Mouse (Mus musculus) intestine, embryonic 16.5 days (tissue): ENCODE measurements around the gene Trpm6. TPM values are rescaled to one million over a fixed set of nuclear protein-coding genes. Genes with fewer than 3 reads are reported as not detected.
A peak's percentile ranks its signal among the peaks of the same experiment; 100 is the strongest.
"Not testable (repeated sequence)": the region's sequence is repeated elsewhere in the genome, so short reads cannot be mapped to it uniquely, and the experiment has no call there.

Experiments used
- ATAC-seq: fragments of 200-750 bp; cut with Nextera tagmentation; 2 replicates; pipeline ENCODE4 v1.8.0; 2017; ENCODE audit warnings: moderate TSS enrichment, moderate library complexity
- H3K27ac ChIP-seq: fragments of 300-500 bp; sonication (generic); 2 replicates; pipeline ENCODE4 v1.5.1; 2014; ENCODE audit warnings: mild to moderate bottlenecking, low read length
- H3K27me3 ChIP-seq: fragments of 300-500 bp; sonication (generic); replicated peaks from 2 replicates; pipeline ENCODE4 v1.6.1; 2014; ENCODE audit warnings: low read length, control low read depth, mixed read lengths; ENCODE audit not compliant: control insufficient read depth, insufficient read depth
- H3K36me3 ChIP-seq: fragments of 300-500 bp; sonication (generic); 2 replicates; pipeline ENCODE4 v1.6.1; 2014; ENCODE audit warnings: low read length, control low read depth; ENCODE audit not compliant: control insufficient read depth, insufficient read depth
- H3K4me1 ChIP-seq: fragments of 300-500 bp; sonication (generic); 2 replicates; pipeline ENCODE4 v1.6.1; 2014; ENCODE audit warnings: low read length, control low read depth, mixed read lengths; ENCODE audit not compliant: control insufficient read depth, insufficient read depth
- H3K4me2 ChIP-seq: fragments of 300-500 bp; sonication (generic); 2 replicates; pipeline ENCODE4 v1.6.1; 2014; ENCODE audit warnings: low read depth, low read length, control low read depth
- H3K4me3 ChIP-seq: fragments of 300-500 bp; sonication (generic); 2 replicates; pipeline ENCODE4 v1.5.1; 2014; ENCODE audit warnings: mild to moderate bottlenecking, low read length
- H3K9ac ChIP-seq: fragments of 300-500 bp; sonication (generic); 2 replicates; pipeline ENCODE4 v1.6.1; 2014; ENCODE audit warnings: low read depth, low read length
- H3K9me3 ChIP-seq: fragments of 300-500 bp; sonication (generic); 2 replicates; pipeline ENCODE4 v1.6.1; 2016; ENCODE audit warnings: low read length, control low read depth; ENCODE audit not compliant: control insufficient read depth
- WGBS: fragments of 180-500 bp; shearing (Covaris S2); extraction: QIAGEN DNeasy Blood & Tissue Kit; methylation state at CpG from one replicate; pipeline ENCODE4 v1.1.7; 2014; 5-methylcytosine and 5-hydroxymethylcytosine counted together
- polyA plus RNA-seq: library from polyadenylated mRNA; unstranded; fragments of >200 nt; fragmentation: Nextera tagmentation; extraction: Ambion mirVana; gene quantifications from 2 replicates; pipeline ENCODE4 v1.2.1, GENCODE M21; 2015

The Trpm6 gene
- 0.07 and 0.11 TPM in 2 replicates for polyA plus RNA-seq

GRCm38 (mm10) chr19:18749598-18750339 is at the start of gene Trpm6:
Gene Trpm6 (plus strand): TSS chr19:18749983.
- Histone ChIP-seq H3K9ac (peak within 1 kb of the TSS; percentile 58), H3K9me3 (no peaks in the 10 kb centered on the region), H3K36me3 (no peaks in the 10 kb centered on the region), H3K4me1 (0 out of 2 replicates have a peak, but pooled peaks cover 2% of the 10 kb centered on the region), H3K4me3 (peak within 1 kb of the TSS; percentile 48), H3K27ac (no peak within 1 kb of the TSS), H3K4me2 (peak within 1 kb of the TSS; percentile 80), H3K27me3 (no peaks in the 10 kb centered on the region)
- peak; percentile 71 for ATAC-seq
- WGBS: 6% methylated on average over 41 of the region's 41 CpGs

GRCm38 (mm10) chr19:18708101-18708500 is 41.7 kb upstream of the Trpm6 start:
- H3K9ac ChIP-seq: no peak overlapping the region
- H3K27me3 ChIP-seq: no peaks in the 10 kb centered on the region
- H3K36me3 ChIP-seq: no peaks in the 10 kb centered on the region
- no peak overlapping the region for H3K4me2 ChIP-seq
- no peak overlapping the region for H3K4me3 ChIP-seq
- no peak for ATAC-seq
- no peaks in the 10 kb centered on the region for H3K4me1 ChIP-seq
- H3K9me3 ChIP-seq: no peaks in the 10 kb centered on the region
- H3K27ac ChIP-seq: no peak overlapping the region

GRCm38 (mm10) chr19:18710903-18711302 is 38.9 kb upstream of the Trpm6 start:
- H3K36me3 ChIP-seq: no peaks in the 10 kb centered on the region
- no peak overlapping the region for H3K4me2 ChIP-seq
- no peak overlapping the region for H3K27ac ChIP-seq
- no peak for ATAC-seq
- no peaks in the 10 kb centered on the region for H3K9me3 ChIP-seq
- 82% methylated on average over 6 of the region's 6 CpGs for WGBS
- no peaks in the 10 kb centered on the region for H3K27me3 ChIP-seq
- H3K4me3 ChIP-seq: no peak overlapping the region
- peaks cover 10% of the 10 kb centered on the region for H3K4me1 ChIP-seq
- no peak overlapping the region for H3K9ac ChIP-seq

GRCm38 (mm10) chr19:18711589-18711988 is 38.2 kb upstream of the Trpm6 start:
- no peaks in the 10 kb centered on the region for H3K9me3 ChIP-seq
- ATAC-seq: no peak
- no peak overlapping the region for H3K27ac ChIP-seq
- no peaks in the 10 kb centered on the region for H3K36me3 ChIP-seq
- no peaks in the 10 kb centered on the region for H3K27me3 ChIP-seq
- H3K9ac ChIP-seq: no peak overlapping the region
- H3K4me1 ChIP-seq: peaks cover 10% of the 10 kb centered on the region
- H3K4me3 ChIP-seq: no peak overlapping the region
- H3K4me2 ChIP-seq: no peak overlapping the region
- 82% methylated on average over 9 of the region's 9 CpGs for WGBS

GRCm38 (mm10) chr19:18712153-18712865 is 37.5 kb upstream of the Trpm6 start:
- no peaks in the 10 kb centered on the region for H3K9me3 ChIP-seq
- 52% methylated on average over 16 of the region's 16 CpGs for WGBS
- H3K4me2 ChIP-seq: peak overlapping the region; percentile 62
- peak overlapping the region; percentile 88 for H3K9ac ChIP-seq
- H3K4me3 ChIP-seq: peak overlapping the region; percentile 86
- peaks cover 10% of the 10 kb centered on the region for H3K4me1 ChIP-seq
- no peaks in the 10 kb centered on the region for H3K36me3 ChIP-seq
- peak overlapping the region; percentile 98 for H3K27ac ChIP-seq
- no peak for ATAC-seq
- H3K27me3 ChIP-seq: no peaks in the 10 kb centered on the region

DNA sequence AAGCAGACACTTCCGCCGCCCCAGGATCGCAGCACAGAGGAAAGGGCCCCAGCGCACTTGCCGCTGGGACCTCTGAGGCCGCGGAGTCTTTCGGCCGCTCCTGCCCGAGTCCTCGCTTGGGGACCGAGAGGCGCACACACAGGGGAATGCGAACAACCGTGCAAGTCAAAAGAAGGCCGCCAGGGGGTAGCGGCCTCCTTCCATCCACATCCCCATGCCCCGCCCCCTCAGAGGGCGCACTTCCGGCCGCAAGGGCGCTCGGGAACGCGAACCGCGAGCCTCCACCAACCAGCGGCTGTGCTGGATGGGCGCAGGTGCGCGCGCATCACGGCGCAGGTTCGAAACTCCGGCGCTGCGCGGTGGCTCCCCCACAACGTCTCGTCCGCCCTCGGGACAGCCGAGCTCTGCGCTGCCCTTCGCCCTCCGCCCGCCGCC is 36.9 kb upstream of the Trpm6 start, which contains the start of gene D030056L22Rik:
D030056L22Rik (plus strand) TSS at position 328 of the 435 bp plus-strand sequence.
- WGBS: under 1% methylated on average over 49 of the region's 49 CpGs
- H3K9ac ChIP-seq: peak within 1 kb of the TSS; percentile 88
- ATAC-seq: peak; percentile 99

GRCm38 (mm10) chr19:18713357-18713756 is 36.4 kb upstream of the Trpm6 start:
- Histone ChIP-seq H3K9ac (peak overlapping the region; percentile 88), H3K4me3 (peak overlapping the region; percentile 86), H3K27ac (peak overlapping the region; percentile 98), H3K4me2 (peak overlapping the region; percentile 76)
- peak; percentile 70 for ATAC-seq
- not testable (repeated sequence) for H3K27me3 ChIP-seq, H3K36me3 ChIP-seq, H3K4me1 ChIP-seq, H3K9me3 ChIP-seq
- WGBS: under 1% methylated on average over 39 of the region's 46 CpGs

More for the DNA sequence above, 36.9 kb upstream of the Trpm6 start, which contains the start of gene D030056L22Rik:
- H3K4me2 ChIP-seq: peak within 1 kb of the TSS; percentile 76
- H3K9me3 ChIP-seq: no peaks in the 10 kb centered on the region
- H3K4me1 ChIP-seq: peaks cover 10% of the 10 kb centered on the region
- no peaks in the 10 kb centered on the region for H3K27me3 ChIP-seq
- H3K4me3 ChIP-seq: peak within 1 kb of the TSS; percentile 86
- no peaks in the 10 kb centered on the region for H3K36me3 ChIP-seq
- H3K27ac ChIP-seq: peak within 1 kb of the TSS; percentile 98

GRCm38 (mm10) chr19:18716374-18716773 is 33.4 kb upstream of the Trpm6 start:
- no peak overlapping the region for H3K4me2 ChIP-seq
- ATAC-seq: no peak
- no peak overlapping the region for H3K9ac ChIP-seq
- H3K4me3 ChIP-seq: no peak overlapping the region
- H3K36me3 ChIP-seq: peaks cover 3% of the 10 kb centered on the region; the same call in 1 of the 2 replicates
- H3K27ac ChIP-seq: no peak overlapping the region
- H3K27me3 ChIP-seq: no peaks in the 10 kb centered on the region
- peaks cover 10% of the 10 kb centered on the region for H3K4me1 ChIP-seq
- 34% methylated on average over 1 of the region's 1 CpGs for WGBS
- H3K9me3 ChIP-seq: no peaks in the 10 kb centered on the region

GRCm38 (mm10) chr19:18720337-18720736 is 29.4 kb upstream of the Trpm6 start:
- 87% methylated on average over 3 of the region's 3 CpGs for WGBS
- Histone ChIP-seq H3K36me3 (peaks cover 3% of the 10 kb centered on the region; the same call in 1 of the 2 replicates), H3K4me2 (no peak overlapping the region), H3K4me1 (no peaks in the 10 kb centered on the region), H3K27me3 (no peaks in the 10 kb centered on the region), H3K27ac (no peak overlapping the region), H3K9ac (no peak overlapping the region), H3K9me3 (no peaks in the 10 kb centered on the region), H3K4me3 (no peak overlapping the region)
- no peak for ATAC-seq
